Mouse (Mus musculus) stomach, embryonic 16.5 days (tissue): Measurements from ENCODE around the gene Cln5. TPM values are rescaled to one million over a fixed set of nuclear protein-coding genes. Genes with fewer than 3 reads are reported as not detected.

Experiments
- polyA plus RNA-seq: library from polyadenylated mRNA; unstranded; fragments of >200 nt; fragmentation: Nextera tagmentation; extraction: Ambion mirVana; gene quantifications from 2 replicates; pipeline ENCODE4 v1.2.1, GENCODE M21; 2015

Cln5 gene
- polyA plus RNA-seq, 1 experiment from 2014 or later: 31.7 TPM

Other genes with a start within 250 kb of the Cln5 start
- gene Kctd12, start 87.6 kb upstream of the Cln5 start, polyA plus RNA-seq: 14.1 and 18.3 TPM in 2 replicates
- gene Acod1, start 23.2 kb upstream of the Cln5 start, polyA plus RNA-seq: 0.08 TPM in 1 of 2 replicates, not detected in the other
- gene Fbxl3, start 29.4 kb downstream of the Cln5 start, polyA plus RNA-seq: 19.0 and 22.1 TPM in 2 replicates